Mouse (Mus musculus): ENCODE measurements at regions not wholly inside any gene's neighbourhood (a gene's known extent, or its start where the extent isn't known, plus 50 kb on each side); places are given as distances from the start of the nearest gene placed in this dataset.

DNA sequence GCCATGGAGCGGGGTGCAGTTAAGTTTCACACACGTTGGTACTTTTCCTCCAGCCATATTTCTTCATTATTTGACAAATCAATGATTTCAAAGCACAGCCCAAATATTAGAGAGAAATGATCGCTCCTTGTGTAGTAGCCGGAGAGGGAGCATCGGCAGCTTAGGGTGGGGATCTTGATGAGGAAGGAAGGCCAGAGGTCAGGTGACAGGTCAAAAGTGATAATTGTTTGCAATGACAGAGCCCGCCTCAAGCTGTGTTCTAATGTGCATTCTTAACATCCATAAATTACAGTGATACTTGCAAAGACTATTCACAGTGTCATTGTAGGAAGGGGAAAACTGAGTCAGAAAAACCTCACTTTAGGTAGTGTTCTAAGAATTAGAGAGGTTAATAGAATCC is 75.1 kb upstream of the Slc38a2 start:
- in situ Hi-C loops (cut with MboI, MseI), result no loop called here

DNA sequence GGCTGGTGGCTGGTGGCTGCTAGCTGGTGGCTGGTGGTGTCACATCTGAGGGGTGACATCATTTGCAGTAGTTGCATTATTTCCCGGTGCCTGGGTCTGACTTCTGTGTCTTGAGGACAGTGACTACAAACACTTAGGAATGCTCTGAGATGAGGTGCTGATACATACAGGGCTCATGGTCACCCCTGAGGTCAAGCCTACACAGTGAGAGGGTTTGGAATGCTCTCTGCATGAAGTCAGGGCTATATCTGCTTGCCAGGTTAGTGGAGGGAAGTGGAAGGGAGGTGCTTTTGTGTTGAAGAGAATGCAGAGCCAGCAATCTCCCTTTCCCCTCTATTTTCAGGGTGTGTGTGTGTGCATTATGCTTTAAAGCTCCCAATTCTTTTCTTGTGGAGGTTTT is 74.1 kb upstream of the Slc38a2 start:
- in situ Hi-C loops (cut with MboI, MseI), result no loop called here

DNA sequence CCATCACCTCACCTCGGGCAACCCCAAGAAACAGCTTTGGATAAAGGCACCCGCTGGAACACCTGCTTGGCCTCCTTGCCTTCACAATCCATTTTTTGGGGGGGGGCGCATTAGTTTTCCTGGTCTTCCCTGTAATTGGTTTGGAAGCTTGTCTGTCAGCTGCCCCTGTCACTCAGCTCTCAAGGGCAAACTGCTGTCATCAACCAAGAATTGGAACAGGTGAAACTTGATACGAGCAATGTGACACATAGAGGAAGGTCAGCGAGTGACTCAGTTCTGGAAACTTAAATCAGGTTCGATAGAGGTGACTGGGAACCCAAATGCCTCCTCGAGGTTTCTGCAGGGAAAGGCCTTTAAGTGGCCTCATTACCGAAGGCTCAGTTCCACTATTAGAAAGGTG is 73.2 kb upstream of the Slc38a2 start:
- in situ Hi-C loops (cut with MboI, MseI), result no loop called here

DNA sequence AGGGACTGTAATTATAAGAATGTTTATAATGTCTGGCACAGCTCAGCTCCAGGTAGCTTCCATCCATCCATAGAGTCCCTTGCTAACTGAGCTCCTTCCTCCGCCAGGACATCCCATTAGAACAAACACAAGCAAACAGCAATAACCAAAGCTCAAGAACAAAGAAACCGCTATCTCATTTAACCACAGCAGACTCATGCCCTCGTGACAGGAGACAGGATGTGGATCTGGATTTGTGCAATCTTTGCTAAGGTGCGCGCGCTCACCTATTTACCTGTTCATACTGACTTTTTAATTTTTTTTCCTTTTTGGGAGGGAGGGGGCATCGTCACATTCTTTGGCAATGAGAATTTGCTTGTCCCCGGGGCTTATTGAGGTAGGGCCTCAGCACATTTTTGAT is 71.3 kb upstream of the Slc38a2 start:
- in situ Hi-C loops (cut with MboI, MseI), result no loop called here

DNA sequence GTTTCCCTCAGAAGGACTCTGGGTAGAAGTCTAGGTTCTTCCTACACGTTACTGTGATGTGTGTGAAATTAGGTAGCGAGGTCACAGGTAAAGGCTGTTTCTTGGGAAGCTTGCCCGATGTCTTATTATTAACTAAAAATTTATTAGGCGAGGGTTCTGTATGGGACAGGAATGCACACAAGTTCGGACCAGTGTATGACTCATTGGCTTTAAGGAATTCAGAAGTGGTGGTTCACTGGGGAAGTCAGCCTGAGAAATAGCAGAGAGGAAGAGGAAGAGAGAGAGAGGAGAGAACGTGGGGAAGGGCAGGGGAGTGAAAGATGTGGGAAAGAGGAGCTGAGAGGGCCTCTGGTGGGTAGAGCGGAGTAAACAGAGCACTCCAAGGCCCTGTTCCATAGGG is 70.8 kb upstream of the Slc38a2 start:
- in situ Hi-C loops (cut with MboI, MseI), result no loop called here

DNA sequence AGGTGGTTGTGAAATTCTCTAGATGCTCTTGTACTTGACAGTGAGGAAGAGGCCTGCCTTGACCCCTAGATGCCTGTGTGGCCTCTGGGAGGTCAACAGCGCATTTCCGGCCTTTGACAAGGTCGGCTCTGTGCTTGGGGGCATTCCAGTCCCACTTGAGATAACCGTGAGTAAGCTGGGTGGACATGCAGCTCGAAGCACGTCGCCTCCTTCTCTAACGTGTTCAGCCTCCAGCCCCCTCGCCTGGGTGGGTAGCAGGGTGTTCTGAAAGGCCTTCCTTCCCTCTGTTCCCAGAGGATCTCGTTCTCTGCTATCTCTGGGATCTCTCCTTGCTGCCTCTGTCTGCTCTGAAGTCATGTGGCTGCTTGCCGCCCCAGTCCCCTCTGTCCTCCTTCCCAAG is 70.2 kb upstream of the Slc38a2 start:
- in situ Hi-C loops (cut with MboI, MseI), result no loop called here

DNA sequence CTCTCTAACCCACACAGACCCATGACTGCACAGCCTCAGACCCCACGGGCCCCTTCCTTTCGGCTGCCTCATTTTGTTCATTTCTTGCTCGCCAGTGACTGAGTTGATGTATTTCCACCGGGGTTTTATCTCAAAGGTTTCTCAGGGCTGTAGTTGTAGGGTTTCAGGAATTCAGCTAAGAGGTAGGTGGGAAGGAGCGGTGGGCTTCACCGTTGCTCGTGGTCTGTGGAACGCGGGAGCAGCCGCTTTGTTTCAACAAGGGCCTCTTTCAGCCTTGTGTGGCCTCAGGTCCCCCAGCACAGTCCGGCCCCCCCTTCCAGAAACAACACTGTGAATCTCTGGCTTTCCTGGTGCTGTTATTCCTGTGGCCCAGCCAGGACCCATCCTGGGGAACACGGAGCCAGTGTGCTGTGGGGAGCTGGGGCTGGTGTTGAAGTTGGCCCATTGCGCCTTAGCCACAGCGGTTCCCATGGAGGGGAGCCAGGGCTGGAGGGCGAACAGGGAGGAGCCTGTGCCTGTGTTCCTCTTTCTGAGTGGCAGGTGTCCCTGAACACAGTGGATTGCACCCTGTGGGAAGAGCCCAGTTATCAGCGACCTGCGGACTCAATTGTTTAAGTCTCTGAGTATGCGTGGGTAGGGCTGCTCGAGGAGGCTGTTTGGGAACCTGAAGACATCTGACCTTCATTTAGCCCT is 68.9 kb upstream of the Slc38a2 start:
- in situ Hi-C loops (cut with MboI, MseI), result no loop called here

DNA sequence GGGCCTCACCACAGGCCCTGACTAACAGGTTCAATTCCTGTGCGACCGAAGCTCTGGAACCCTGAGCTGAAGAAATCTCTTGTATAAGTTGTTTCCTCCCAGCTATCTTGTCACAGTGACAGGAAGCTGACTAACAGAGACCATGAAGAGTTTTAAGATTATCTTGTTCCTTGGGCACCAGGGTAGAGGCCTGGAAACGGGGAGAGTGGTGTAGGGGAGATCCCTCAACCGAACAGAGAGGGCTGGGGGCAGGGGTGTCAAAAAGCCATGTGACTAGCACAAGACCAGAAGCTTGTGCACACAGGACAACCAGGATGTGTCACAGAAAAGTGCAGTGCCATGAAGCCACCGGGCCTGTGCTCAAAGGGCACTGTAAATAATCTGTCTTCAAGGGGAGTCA is 67.7 kb upstream of the Slc38a2 start:
- in situ Hi-C loops (cut with MboI, MseI), result no loop called here

DNA sequence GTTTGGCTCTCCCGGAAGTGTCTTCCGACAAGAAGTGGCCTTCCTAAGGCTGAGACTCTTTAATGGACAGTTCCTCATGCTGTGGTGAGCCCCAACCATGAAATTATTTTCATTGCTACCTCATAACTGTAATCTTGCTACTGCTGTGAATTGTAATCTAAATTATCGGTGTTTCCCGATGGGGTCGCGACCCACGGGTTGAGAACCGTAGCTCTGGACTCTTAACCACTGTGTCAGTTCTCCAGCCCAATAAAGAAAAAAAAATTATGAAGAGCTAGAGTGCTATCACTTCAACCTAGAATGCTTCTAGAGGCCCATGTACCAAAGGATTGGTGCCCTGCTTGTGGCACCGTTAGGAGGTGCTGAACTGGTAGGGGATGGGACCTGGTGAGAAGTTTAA is 66.7 kb upstream of the Slc38a2 start:
- in situ Hi-C loops (cut with MboI, MseI), result no loop called here

DNA sequence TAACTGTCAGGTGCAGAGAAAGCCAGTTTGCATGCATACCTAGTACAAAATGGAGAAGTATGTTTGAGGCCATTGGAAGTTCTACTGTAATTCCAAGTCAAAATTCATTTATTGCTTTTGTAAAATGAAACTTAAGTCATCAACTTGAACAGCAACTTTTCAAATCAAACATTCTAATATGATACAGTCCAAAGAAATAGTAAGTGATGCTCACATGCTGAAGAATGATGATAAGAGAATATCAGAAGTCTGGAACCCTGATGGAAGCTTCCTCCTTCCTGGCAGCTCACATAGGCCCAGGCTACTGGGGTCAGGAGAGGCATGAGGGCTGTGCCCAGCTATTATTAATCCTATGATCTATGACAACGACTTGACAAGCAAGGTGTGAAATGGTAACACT is 64.1 kb upstream of the Slc38a2 start:
- in situ Hi-C loops (cut with MboI, MseI), result no loop called here

DNA sequence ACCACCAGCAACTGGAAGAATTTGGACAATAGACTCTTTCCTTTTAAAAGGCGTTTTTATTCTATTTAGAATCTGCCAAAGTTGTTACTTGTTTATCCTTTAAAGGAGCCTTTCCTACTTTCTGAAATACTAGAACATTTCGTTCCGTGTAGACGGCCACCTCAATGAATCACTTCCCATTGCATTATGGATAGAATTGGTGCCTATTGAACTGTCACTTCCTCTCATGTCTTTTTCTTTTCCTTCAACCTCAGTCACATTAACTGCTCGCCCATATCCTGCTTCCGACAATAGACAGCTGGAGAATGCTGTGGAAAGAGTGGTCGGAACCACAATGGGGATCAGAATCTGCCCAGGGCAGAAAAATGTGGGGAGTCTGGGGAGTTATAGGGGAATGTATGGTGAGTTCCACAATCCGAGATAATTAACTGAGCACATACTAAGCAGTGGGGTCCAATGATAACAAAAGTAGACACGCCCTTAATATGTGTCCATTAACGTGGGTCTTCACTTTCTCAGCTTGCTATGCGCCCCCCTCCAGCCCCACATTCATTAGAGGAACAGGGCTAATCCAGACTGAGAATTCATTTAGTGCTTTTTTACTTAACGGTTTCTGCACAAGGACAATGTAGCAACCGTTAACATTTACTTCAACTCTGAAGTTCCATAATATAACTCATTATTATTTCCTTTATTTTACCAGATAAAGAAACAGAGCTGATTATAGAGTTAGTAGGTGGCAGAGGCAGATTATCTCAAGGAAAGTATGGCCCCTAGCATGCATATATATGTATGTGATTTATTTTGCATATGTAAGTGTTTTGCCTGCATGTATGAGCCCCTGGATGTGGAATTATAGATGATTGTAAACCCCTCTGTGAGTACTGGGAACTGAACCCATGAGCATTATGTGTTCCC is 59.8 kb upstream of the Slc38a2 start:
- in situ Hi-C loops (cut with MboI, MseI), result no loop called here

DNA sequence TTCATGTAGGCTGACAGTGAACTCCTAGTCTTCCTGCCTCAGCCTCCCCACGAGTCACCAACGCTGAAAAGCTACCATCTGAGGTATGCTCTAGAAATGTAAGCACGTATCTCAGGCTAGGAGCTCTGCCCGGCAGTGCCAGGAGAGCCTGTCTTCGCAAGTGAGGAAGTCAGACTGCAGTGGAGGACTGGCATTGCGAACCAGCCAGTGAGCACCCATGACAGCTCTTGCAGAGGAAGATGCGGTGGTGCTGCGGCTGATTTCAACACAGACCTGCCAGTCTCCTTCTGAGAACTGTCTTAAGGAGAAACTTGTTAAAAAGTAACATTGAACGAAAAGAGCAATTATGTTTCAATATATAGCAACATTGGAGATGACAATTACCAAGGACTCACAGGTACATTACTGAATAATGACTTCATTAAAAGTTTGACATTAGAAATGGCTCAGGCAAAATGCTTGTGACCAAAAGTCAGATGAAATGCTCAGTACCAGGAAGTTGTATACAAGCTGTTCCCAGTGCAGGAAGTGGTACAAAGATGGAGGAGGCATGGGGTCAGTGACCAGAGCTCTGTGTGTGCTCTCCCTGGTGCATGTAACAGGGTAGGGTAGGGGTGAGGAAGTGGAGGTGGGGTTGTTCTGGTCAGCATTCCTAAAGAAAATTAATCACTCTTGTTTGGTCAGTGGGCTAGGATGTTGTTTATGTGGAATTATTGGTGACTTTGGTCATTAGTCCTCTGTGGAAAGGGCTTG is 58.1 kb upstream of the Slc38a2 start:
- in situ Hi-C loops (cut with MboI, MseI), result no loop called here

DNA sequence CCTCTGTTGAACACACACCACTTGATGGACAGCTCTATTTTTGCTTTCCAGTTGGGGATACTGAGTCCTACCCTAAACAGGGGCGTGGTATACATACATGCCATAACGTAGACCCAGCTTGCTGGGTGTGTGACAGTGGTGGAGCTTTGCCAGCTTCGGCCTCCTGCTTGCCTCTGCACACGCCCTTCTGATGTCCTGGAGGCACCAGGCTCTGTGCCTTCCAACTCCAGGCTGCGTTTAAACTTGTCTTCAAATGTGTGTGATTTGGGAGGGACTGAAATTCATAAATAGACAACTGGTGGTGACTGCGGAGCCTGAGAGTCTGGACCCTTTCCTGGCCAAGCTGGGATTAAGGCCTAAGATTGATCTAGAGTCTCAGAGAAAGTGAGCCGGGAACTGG is 56.9 kb upstream of the Slc38a2 start:
- in situ Hi-C loops (cut with MboI, MseI), result no loop called here

DNA sequence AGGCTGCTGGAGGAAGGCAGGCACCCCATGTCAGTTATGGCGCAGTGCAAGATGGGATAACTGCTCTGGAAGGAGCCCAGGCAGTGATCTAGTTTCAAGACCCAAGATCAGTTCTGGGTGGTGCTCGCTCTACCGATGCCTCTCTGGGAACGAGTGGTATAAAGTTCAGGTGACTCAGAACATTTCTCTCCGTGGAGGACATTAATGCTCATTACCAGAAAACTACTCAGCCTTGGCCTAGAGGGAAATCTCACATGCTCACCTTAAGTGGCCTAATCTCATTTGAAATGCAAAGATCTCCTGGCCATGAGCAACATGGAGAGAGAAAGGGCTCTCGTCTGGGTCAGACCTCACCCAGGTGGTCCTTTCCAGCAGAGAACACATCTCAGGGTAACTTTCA is 56.4 kb upstream of the Slc38a2 start:
- in situ Hi-C loops (cut with MboI, MseI), result no loop called here

DNA sequence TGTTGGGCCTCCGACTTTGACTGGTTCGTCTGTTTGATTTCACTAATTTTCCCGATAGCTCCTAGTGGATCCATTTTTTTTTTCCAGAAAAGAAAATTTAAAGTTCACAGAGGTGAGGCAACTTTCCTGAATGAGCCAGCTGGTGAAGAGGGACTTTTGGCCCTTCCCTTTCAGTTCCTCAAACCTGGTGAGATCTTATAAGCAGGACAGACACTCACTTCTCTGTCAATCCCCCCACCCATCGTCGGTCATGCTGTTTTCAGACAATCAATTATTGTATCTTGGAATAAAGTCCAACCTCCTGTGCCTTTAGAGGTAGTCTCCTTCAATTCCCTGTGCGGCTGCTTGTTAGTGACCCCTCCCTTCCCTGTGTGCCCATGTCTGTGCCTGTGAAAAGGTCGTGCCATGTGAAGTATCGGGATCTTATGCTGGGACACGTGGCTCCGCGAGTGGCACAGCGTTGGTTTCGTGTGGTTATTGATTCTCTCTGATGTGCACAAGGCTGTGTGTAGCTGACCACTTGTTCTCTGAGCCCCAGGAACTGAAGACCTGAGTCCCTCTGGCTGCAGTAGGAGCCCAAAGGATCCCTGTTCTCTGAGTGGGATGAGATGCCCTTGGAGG is 55.9 kb upstream of the Slc38a2 start:
- in situ Hi-C loops (cut with MboI, MseI), result no loop called here

DNA sequence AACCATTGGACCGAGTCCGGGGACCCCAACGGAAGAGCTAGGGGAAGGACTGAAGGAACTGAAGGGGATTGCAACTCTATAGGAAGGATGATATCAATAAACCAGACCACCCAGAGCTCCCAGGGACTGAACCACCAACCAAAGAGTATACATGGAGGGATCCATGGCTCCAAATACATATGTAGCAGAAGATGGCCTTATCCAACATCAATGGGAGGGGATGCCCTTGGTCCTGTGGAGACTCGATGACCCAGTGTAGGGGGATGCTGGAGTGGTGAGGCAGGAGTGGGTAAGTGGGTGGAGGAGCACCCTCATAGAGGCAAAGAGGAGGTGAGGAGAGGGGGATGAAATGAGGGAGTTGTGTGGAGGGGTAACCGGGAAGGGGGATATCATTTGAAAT is 54.5 kb upstream of the Slc38a2 start:
- in situ Hi-C loops (cut with MboI, MseI), result no loop called here

DNA sequence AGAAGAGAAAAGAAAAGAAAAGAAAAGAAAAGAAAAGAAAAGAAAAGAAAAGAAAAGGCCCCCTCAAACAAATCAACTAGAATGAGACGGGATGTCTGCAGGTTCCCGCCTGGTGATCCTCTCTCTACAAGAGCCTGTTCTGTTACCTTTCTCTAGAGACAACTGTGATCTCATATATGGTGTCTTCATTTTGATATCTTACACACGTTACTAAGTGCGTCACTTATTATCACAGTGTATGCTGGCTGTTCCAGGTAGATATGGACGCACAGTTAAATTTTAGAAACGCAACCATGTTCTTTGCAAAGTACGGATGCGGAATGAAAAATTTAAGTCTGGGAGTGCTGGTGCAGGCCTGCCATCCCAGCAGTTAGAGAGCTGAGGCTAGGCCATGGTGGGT is 53.2 kb upstream of the Slc38a2 start:
- in situ Hi-C loops (cut with MboI, MseI), result no loop called here

DNA sequence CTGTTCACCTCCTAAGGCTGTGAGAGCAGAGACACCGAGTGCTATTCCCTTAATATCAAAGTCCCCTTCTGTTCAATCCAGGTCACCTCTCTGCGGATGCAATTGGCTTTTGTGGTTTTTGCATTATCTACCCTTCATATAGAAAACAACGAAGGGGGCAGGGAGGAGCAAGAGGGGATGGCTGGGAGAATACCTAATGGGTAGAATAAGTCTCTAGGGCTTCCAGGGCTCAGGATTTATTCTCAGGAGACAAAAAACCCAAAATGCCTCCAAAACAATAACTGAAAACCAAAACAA is 52.5 kb upstream of the Slc38a2 start:
- in situ Hi-C loops (cut with MboI, MseI), result no loop called here

DNA sequence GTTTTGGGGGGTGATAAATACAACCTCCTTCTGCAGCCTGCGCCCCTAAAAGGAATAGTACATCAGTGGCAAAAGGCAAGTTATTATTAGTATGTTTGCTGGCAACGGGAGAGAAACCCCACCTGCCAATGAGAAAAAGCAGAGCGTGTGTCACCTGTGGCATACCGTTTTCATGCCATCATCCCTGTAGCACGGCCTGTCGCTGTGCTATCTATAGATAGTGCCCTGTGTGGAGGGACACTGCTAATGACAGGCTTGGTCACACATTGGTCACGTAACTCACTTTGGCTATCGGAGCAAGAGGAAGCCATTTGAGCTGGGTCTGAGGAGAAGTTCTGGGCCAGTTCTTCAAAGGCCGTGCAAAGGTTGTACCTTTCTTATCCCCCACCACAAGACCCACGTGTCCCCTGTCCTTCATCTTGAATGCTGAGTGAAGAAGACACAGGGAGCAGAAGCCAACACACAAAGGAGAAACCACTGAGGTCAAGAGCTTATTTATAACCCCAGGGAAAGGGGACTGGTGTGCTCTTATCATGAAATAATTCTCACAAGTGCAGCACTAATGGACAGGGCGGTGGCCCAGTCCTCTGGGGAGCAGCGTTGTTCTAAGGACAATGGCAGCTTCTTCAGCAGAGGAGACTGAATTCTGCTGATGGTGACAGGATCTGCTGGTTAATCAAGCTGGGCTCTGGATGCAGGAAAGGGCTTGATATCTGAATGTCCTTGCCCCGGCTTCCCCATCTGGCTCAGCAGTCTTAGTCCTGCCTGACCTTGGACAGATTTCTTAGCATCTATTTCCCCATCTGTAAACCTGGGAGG is 51.9 kb upstream of the Slc38a2 start:
- in situ Hi-C loops (cut with MboI, MseI), result no loop called here

DNA sequence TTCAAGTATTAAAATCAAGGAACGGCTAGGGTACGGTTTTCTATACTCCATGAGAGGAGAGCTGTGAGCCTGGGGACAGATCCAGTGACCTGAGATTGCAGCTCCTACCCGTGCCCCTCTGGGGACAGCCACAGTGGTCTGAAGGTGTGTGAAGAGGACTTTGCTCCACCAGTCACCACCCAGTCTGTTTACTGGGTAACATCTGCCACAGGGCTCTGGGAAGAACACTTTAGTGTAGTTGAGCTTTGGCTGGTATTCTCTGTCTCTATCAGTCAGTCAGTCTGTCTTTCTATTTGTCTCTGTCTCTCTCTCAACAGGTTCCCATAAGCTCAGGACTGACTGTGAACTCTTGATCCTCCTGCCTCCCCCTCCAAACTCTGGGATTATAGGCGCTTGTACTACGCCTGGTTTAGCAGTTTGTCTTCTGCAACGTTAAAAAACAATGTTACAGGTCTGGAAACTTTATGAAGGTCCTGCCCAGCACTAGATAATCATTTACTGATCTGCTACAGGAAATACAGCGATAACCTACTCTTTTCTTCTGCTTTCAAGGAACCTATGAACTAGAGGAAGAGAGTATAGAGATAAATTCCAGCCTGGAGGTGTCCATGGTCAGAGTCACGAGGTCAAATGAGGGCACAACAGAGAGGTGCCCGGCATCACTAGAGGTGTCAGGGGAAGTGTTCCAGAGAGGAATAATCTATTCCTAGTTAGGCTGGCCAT is 50.2 kb upstream of the Slc38a2 start:
- in situ Hi-C loops (cut with MboI, MseI), result no loop called here

All from regulatory T cell (primary cell).